Mouse (Mus musculus): ENCODE data around the gene Gm9817.
"Not testable (repeated sequence)": the region's sequence is repeated elsewhere in the genome, so short reads cannot be mapped to it uniquely, and the experiment has no call there.

Gm9817 gene

GRCm38 (mm10) chr13:45078392-45078791, at the start of gene Gm9817:
Gene Gm9817, plus strand, starts transcription at chr13:45078692.
- not testable (repeated sequence) for DNase-seq

GRCm38 (mm10) chr13:45029791-45030190, 48.7 kb upstream of the Gm9817 start:
- DNase-seq = no peak

GRCm38 (mm10) chr13:45030830-45031229, 47.7 kb upstream of the Gm9817 start:
- peak; percentile 90 for DNase-seq

GRCm38 (mm10) chr13:45031314-45031713, 47.2 kb upstream of the Gm9817 start:
- no peak for DNase-seq

GRCm38 (mm10) chr13:45031748-45032147, 46.7 kb upstream of the Gm9817 start:
- no peak for DNase-seq

GRCm38 (mm10) chr13:45032484-45032883, 46.0 kb upstream of the Gm9817 start:
- no peak for DNase-seq

GRCm38 (mm10) chr13:45033360-45033759, 45.1 kb upstream of the Gm9817 start:
- DNase-seq = no peak

GRCm38 (mm10) chr13:45034759-45035158, 43.7 kb upstream of the Gm9817 start:
- no peak for DNase-seq

- DNase-seq = no peak
These were observed 42.1 kb upstream of the Gm9817 start for GRCm38 (mm10) chr13:45036417-45036816.

GRCm38 (mm10) chr13:45040195-45040594, 38.3 kb upstream of the Gm9817 start:
- DNase-seq = no peak

GRCm38 (mm10) chr13:45040741-45041140, 37.8 kb upstream of the Gm9817 start:
- no peak for DNase-seq

- no peak for DNase-seq
These were observed 35.0 kb upstream of the Gm9817 start for GRCm38 (mm10) chr13:45043466-45043865.

- peak; percentile 52 for DNase-seq
These were observed 29.1 kb upstream of the Gm9817 start for GRCm38 (mm10) chr13:45049261-45050020.

GRCm38 (mm10) chr13:45052805-45053204, 25.7 kb upstream of the Gm9817 start:
- no peak for DNase-seq

- peak; percentile 19 for DNase-seq
These were observed 24.6 kb upstream of the Gm9817 start for GRCm38 (mm10) chr13:45053843-45054242.

GRCm38 (mm10) chr13:45059206-45059605, 19.3 kb upstream of the Gm9817 start:
- no peak for DNase-seq

GRCm38 (mm10) chr13:45063146-45063545, 15.3 kb upstream of the Gm9817 start:
- DNase-seq = peak; percentile 28

GRCm38 (mm10) chr13:45064951-45065350, 13.5 kb upstream of the Gm9817 start:
- DNase-seq = no peak

- no peak for DNase-seq
These were observed 8.1 kb upstream of the Gm9817 start for GRCm38 (mm10) chr13:45070366-45070765.

- no peak for DNase-seq
These were observed 3.5 kb upstream of the Gm9817 start for GRCm38 (mm10) chr13:45075012-45075411.

GRCm38 (mm10) chr13:45075715-45076114, 2.8 kb upstream of the Gm9817 start:
- no peak for DNase-seq

GRCm38 (mm10) chr13:45080771-45081170, 2.3 kb downstream of the Gm9817 start:
- no peak for DNase-seq

GRCm38 (mm10) chr13:45083696-45084095, 5.2 kb downstream of the Gm9817 start:
- DNase-seq = no peak

GRCm38 (mm10) chr13:45088796-45089221, 10.3 kb downstream of the Gm9817 start:
- no peak for DNase-seq

- DNase-seq = no peak
These were observed 11.4 kb downstream of the Gm9817 start for GRCm38 (mm10) chr13:45089846-45090245.
